Mouse (Mus musculus): ENCODE results near the gene Mrgpra2a.
"Not testable (repeated sequence)": the region's sequence is repeated elsewhere in the genome, so short reads cannot be mapped to it uniquely, and the experiment has no call there.

Gene Mrgpra2a

DNA sequence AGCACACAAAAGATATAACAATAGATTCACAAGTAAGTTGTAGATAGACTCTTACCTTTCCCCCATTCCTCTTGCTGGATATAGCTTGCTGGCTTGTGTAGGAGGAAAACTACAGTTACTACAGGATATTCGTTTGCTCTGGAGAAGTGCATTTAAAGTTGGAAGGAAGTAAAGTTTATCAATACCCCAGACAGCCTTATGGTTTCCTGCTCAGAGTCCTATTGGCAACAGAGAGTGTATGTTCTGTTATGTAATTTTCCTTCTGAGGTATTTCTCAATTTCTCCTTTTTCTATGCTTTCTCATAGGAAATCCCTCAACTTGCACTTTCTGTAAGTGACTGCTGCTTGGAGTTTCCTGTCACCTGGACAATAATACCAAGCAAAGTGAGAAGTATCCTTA lies at the start of gene Mrgpra2a:
Gene Mrgpra2a (minus strand): TSS at position 125 of the 400 bp plus-strand sequence.
- DNase-seq: not testable (repeated sequence)

DNA sequence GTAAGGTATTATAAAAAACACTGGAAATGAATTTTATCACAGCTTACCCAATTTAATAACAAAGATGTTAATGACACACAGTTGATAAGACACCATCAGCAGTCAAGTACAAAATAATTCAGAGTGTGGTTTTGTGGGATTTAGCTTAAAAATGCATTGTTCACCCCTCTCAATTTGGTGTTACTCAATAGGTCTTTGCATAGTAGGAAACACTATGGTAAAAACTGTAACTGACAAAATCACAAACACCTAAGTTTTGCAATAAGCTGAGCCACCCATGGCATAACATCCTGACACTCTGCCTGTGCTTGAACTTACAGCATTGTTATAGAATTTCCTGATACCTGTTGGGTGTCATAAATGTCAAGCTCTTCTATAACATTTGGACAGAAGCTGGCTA lies 39.3 kb upstream of the Mrgpra2a start:
- DNase-seq: not testable (repeated sequence)

DNA sequence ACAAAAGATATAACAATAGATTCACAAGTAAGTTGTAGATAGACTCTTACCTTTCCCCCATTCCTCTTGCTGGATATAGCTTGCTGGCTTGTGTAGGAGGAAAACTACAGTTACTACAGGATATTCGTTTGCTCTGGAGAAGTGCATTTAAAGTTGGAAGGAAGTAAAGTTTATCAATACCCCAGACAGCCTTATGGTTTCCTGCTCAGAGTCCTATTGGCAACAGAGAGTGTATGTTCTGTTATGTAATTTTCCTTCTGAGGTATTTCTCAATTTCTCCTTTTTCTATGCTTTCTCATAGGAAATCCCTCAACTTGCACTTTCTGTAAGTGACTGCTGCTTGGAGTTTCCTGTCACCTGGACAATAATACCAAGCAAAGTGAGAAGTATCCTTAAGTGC lies 37.5 kb upstream of the Mrgpra2a start:
- DNase-seq: not testable (repeated sequence)

DNA sequence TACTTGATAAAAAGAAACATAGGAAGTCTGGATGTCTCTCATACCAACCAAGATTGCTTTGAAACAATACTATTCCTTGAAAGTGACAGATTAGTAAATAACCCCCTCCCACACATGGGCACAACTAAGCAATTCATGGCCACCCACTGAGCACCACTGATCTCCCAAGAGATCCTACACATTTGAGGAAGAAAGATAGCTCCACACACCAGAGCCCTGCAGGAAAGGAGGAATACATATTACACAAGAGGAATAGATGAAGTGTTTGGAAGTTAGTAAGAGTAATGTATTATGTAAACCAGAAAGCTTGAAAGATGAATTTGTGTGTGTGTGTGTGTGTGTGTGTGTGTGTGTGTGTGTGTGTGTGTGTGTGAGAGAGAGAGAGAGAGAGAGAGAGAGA lies 31.2 kb upstream of the Mrgpra2a start:
- not testable (repeated sequence) for DNase-seq

DNA sequence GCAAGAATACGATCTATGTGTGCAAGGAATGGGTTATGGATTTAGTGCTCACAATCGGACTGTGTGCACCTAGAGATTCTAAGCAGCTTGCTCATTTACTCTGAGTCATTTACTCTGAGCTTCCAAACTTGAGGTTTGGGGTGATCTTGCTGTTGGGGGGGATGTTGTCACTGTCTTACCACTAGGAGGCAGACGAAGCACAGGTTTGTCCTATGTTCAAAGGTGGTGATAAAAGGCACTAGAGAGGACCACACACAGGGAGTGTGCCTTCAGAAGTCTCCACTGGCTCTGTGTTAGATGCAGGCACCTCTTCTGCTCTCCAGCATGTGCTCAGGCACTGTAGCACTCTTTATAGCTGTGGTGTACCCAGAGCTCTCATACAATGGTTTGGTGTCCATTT lies 22.0 kb upstream of the Mrgpra2a start:
- not testable (repeated sequence) for DNase-seq

DNA sequence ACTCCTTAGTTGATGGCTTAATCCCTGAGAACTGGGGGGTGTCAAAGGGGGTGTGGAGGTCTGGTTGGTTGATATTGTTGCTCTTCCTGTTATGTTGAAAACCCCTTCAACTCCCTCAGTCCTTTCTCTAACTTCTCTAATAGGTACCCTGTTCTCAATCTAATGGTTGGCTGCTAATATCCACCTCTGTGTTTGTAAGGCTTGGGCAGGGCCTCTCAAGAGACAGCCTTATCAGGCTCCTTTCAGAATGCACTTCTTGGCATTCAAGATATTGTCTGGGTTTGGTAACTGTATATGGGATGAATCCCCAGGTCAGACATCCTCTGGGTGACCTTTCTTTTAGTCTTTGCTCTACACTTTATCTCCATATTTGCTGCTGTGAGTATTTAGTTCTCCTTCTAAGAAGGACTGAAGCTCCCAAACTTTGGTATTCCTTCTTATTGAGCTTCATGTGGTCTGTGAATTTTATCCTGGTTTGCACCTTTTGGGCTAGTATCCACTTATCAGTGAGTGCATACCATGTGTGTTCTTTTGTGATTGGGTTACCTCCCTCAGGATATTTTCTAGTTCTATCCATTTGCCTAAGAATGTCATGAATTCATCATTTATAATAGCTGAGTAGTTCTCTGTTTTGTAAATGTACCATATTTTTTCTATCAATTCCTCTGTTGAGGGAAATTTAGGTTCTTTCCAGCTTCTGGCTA lies 13.5 kb upstream of the Mrgpra2a start:
- DNase-seq: not testable (repeated sequence)

DNA sequence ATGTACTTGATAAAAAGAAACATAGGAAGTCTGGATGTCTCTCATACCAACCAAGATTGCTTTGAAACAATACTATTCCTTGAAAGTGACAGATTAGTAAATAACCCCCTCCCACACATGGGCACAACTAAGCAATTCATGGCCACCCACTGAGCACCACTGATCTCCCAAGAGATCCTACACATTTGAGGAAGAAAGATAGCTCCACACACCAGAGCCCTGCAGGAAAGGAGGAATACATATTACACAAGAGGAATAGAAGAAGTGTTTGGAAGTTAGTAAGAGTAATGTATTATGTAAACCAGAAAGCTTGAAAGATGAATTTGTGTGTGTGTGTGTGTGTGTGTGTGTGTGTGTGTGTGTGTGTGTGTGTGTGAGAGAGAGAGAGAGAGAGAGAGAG lies 6.2 kb downstream of the Mrgpra2a start:
- not testable (repeated sequence) for DNase-seq

DNA sequence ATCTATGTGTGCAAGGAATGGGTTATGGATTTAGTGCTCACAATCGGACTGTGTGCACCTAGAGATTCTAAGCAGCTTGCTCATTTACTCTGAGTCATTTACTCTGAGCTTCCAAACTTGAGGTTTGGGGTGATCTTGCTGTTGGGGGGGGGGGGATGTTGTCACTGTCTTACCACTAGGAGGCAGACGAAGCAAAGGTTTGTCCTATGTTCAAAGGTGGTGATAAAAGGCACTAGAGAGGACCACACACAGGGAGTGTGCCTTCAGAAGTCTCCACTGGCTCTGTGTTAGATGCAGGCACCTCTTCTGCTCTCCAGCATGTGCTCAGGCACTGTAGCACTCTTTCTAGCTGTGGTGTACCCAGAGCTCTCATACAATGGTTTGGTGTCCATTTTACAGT lies 15.5 kb downstream of the Mrgpra2a start:
- DNase-seq: not testable (repeated sequence)

DNA sequence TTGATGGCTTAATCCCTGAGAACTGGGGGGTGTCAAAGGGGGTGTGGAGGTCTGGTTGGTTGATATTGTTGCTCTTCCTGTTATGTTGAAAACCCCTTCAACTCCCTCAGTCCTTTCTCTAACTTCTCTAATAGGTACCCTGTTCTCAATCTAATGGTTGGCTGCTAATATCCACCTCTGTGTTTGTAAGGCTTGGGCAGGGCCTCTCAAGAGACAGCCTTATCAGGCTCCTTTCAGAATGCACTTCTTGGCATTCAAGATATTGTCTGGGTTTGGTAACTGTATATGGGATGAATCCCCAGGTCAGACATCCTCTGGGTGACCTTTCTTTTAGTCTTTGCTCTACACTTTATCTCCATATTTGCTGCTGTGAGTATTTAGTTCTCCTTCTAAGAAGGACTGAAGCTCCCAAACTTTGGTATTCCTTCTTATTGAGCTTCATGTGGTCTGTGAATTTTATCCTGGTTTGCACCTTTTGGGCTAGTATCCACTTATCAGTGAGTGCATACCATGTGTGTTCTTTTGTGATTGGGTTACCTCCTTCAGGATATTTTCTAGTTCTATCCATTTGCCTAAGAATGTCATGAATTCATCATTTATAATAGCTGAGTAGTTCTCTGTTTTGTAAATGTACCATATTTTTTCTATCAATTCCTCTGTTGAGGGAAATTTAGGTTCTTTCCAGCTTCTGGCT lies 24.0 kb downstream of the Mrgpra2a start:
- not testable (repeated sequence) for DNase-seq

DNA sequence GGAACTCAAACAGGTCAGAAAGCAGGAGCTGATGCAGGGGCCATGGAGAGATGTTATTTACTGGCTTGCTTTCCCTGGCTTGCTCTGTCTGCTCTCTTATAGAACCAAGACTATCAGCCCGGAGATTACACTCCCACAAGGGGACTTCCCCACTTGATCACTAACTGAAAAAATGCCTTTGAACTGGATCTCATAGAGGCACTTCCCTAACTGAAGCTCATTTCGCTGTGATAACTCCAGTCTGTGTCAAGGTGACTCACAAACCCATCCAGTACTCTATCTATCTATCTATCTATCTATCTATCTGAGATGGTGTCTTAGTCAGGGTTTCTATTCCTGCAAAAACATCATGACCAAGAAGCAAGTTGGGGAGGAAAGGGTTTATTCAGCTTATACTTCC lies 41.3 kb downstream of the Mrgpra2a start:
- DNase-seq: no peak

DNA sequence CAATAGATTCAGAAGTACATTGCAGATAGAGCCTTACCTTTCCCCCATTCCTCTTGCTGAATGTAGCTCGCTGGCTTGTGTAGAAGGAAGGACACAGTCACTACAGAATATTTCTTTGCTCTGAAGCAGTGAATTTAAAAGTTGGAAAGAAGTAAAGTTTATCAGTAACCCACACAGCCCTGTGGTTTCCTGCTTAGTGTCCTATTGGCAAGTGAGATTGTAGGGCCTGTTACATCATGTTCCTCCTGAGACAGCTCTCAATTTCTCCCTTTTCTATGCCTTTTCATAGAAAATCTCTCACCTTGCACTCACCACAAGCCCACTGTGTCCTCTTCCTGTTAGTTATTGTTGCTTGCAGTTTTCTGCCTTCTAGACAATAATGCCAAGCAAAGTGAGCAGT lies 42.4 kb downstream of the Mrgpra2a start:
- no peak for DNase-seq

DNA sequence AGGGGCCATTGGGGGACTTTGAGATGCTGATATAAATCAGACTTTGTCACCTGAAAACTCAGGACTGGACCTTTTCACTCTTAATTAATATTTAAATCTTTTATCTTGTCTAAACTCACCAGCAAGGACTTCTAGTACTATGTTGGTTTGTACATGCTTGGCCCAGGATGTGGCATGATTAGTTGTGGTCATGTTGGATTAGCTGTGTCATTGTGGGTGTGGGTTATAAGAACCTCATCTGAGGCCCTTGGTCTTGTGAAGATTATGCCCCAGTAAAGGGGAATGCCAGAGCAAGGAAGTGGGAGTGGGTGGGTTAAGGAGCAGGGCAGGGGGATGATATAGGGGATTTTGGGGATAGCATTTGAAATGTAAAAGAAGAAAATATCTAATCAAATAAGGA lies 50.8 kb downstream of the Mrgpra2a start:
- DNase-seq: no peak

Measured in B cell, adult 2 months (primary cell).